Mouse (Mus musculus) G1E (cell line): Measurements from ENCODE around the gene CK137956. TPM values are rescaled to one million over a fixed set of nuclear protein-coding genes. Genes with fewer than 3 reads are reported as not detected.

Experiments
- ATAC-seq: 2 replicates; pipeline ENCODE4 v1.8.0; 2016; ENCODE audit warnings: mild to moderate bottlenecking; ENCODE audit not compliant: insufficient number of reproducible peaks, poor library complexity, low FRiP score, severe bottlenecking; ENCODE audit errors: extremely low read depth
- DNase-seq: peaks from one replicate; pipeline ENCODE4 v3.0.0; 2012; ENCODE audit warnings: low spot score
- H3K27me3 ChIP-seq: 2 replicates; pipeline ENCODE4 v1.6.1; 2012; ENCODE audit warnings: mild to moderate bottlenecking, low read length, inconsistent platforms; ENCODE audit not compliant: insufficient read depth
- H3K36me3 ChIP-seq: replicated peaks from 2 replicates; pipeline ENCODE3; 2012; ENCODE audit warnings: mild to moderate bottlenecking, inconsistent platforms
- H3K4me1 ChIP-seq: 2 replicates; pipeline ENCODE4 v1.6.1; 2012; ENCODE audit warnings: low read depth, low read length, inconsistent platforms, mixed read lengths; ENCODE audit not compliant: insufficient read depth
- H3K4me3 ChIP-seq: 2 replicates; pipeline ENCODE4 v1.5.1; 2012; ENCODE audit warnings: low read depth, mild to moderate bottlenecking, inconsistent platforms, low read length, moderate library complexity, mixed read lengths
- H3K9me3 ChIP-seq: replicated peaks from 2 replicates; pipeline ENCODE4 v1.6.1; 2012; ENCODE audit warnings: inconsistent platforms
- CTCF ChIP-seq: IDR thresholded peaks from 2 replicates; pipeline ENCODE4 v1.5.1; 2012; ENCODE audit warnings: low read depth, low read length, inconsistent platforms, mixed read lengths
- GATA1 ChIP-seq: IDR thresholded peaks from 2 replicates; pipeline ENCODE4 v1.6.1; 2012; ENCODE audit warnings: borderline replicate concordance, low read length, inconsistent platforms, mixed read lengths
- GATA2 ChIP-seq: IDR thresholded peaks from 2 replicates; pipeline ENCODE4 v1.6.1; 2012; ENCODE audit warnings: low read depth, low read length, inconsistent platforms, borderline replicate concordance
- POLR2AphosphoS5 ChIP-seq: IDR thresholded peaks from 2 replicates; pipeline ENCODE4 v1.6.1; 2012; ENCODE audit warnings: low read depth, low read length, inconsistent platforms; ENCODE audit not compliant: insufficient replicate concordance
- TAL1 ChIP-seq: conservative IDR thresholded peaks from 2 replicates; pipeline ENCODE4 v1.6.1; 2012; ENCODE audit warnings: low read depth, low read length, inconsistent platforms, mixed read lengths
- polyA plus RNA-seq: library from polyadenylated mRNA; stranded (reverse); fragments of >175 nt; gene quantifications from 2 replicates; pipeline ENCODE4 v1.2.3, GENCODE M21; 2012
- total RNA-seq, 2 experiments: library from RNA; stranded (forward) in 1 of 2; stranded (reverse) in 1 of 2; fragments of 200-1000 nt in 1 of 2; fragments of >200 nt in 1 of 2; fragmentation: Nextera tagmentation in 1 of 2; gene quantifications; 2 replicates each; pipeline ENCODE4 v1.2.3; 2014 to 2017

Gene CK137956
- total and polyA plus RNA-seq, 3 experiments = not detected

- no peak for DNase-seq
- TF ChIP-seq CTCF (no peak), TAL1 (no peak), GATA2 (no peak), GATA1 (no peak), POLR2AphosphoS5 (no peak)
- Histone ChIP-seq H3K36me3 (no peaks in the 10 kb centered on the region), H3K4me1 (no peaks in the 10 kb centered on the region), H3K27me3 (no peaks in the 10 kb centered on the region), H3K4me3 (no peak overlapping the region), H3K9me3 (peaks cover 88% of the 10 kb centered on the region)
- ATAC-seq = no peak
Measured at GRCm38 (mm10) chr4:127935369-127935768, 35.4 kb downstream of the CK137956 start.

GRCm38 (mm10) chr4:127913551-127913950 lies 57.2 kb downstream of the CK137956 start:
- Histone ChIP-seq H3K4me3 (no peak overlapping the region), H3K36me3 (no peaks in the 10 kb centered on the region), H3K27me3 (no peaks in the 10 kb centered on the region), H3K4me1 (no peaks in the 10 kb centered on the region), H3K9me3 (peaks cover 46% of the 10 kb centered on the region)
- TF ChIP-seq GATA2 (no peak), TAL1 (no peak), CTCF (no peak), POLR2AphosphoS5 (no peak), GATA1 (no peak)
- DNase-seq (no peak), ATAC-seq (no peak)

- DNase-seq (no peak), ATAC-seq (no peak)
- Histone ChIP-seq H3K4me3 (no peak overlapping the region), H3K27me3 (no peaks in the 10 kb centered on the region), H3K9me3 (peaks cover 53% of the 10 kb centered on the region), H3K4me1 (no peaks in the 10 kb centered on the region), H3K36me3 (no peaks in the 10 kb centered on the region)
- TF ChIP-seq GATA1 (no peak), POLR2AphosphoS5 (no peak), TAL1 (no peak), GATA2 (no peak), CTCF (no peak)
Measured at GRCm38 (mm10) chr4:127907151-127907550, 63.6 kb downstream of the CK137956 start.

GRCm38 (mm10) chr4:127903954-127904353 lies 66.8 kb downstream of the CK137956 start:
- Histone ChIP-seq H3K9me3 (peaks cover 71% of the 10 kb centered on the region), H3K4me3 (no peak overlapping the region)
- no peak for ATAC-seq

GRCm38 (mm10) chr4:127900893-127901456 lies 69.8 kb downstream of the CK137956 start:
- Histone ChIP-seq H3K4me3 (no peak overlapping the region), H3K4me1 (no peaks in the 10 kb centered on the region), H3K9me3 (peaks cover 67% of the 10 kb centered on the region), H3K36me3 (no peaks in the 10 kb centered on the region), H3K27me3 (no peaks in the 10 kb centered on the region)
- TF ChIP-seq GATA1 (no peak), GATA2 (no peak), POLR2AphosphoS5 (no peak), TAL1 (no peak), CTCF (no peak)
- DNase-seq = no peak
- no peak for ATAC-seq

More at GRCm38 (mm10) chr4:127903954-127904353, 66.8 kb downstream of the CK137956 start:
- H3K36me3 ChIP-seq = no peaks in the 10 kb centered on the region
- H3K4me1 ChIP-seq = no peaks in the 10 kb centered on the region
- TF ChIP-seq GATA2 = no peak
- TF ChIP-seq TAL1 = no peak
- no peak for TF ChIP-seq CTCF
- TF ChIP-seq POLR2AphosphoS5 = no peak
- no peak for TF ChIP-seq GATA1
- no peak for DNase-seq
- H3K27me3 ChIP-seq = no peaks in the 10 kb centered on the region

- ATAC-seq (no peak), DNase-seq (no peak)
- no peaks in the 10 kb centered on the region for H3K4me1 ChIP-seq
- no peak overlapping the region for H3K4me3 ChIP-seq
- H3K9me3 ChIP-seq = peaks cover 46% of the 10 kb centered on the region
- H3K27me3 ChIP-seq = no peaks in the 10 kb centered on the region
- H3K36me3 ChIP-seq = no peaks in the 10 kb centered on the region
- TF ChIP-seq GATA2 (no peak), TAL1 (no peak), POLR2AphosphoS5 (no peak), CTCF (no peak), GATA1 (no peak)
Measured at GRCm38 (mm10) chr4:127889071-127889470, 81.7 kb downstream of the CK137956 start.
